Mouse (Mus musculus): Measurements from ENCODE around the gene Nudt16l1.

Nudt16l1 gene

GRCm38 (mm10) chr16:4938461-4938860 lies at the start of gene Nudt16l1:
Gene Nudt16l1, plus strand, starts transcription at chr16:4938761.
- in situ Hi-C loops (cut with MboI, MseI), result loop anchor here (25.0 kb wide), 1 partner anchor 826 kb away; no protein-coding TSS in a partner anchor

GRCm38 (mm10) chr16:4890201-4890709 lies 48.3 kb upstream of the Nudt16l1 start:
- in situ Hi-C loops (cut with MboI, MseI), result no loop called here

DNA sequence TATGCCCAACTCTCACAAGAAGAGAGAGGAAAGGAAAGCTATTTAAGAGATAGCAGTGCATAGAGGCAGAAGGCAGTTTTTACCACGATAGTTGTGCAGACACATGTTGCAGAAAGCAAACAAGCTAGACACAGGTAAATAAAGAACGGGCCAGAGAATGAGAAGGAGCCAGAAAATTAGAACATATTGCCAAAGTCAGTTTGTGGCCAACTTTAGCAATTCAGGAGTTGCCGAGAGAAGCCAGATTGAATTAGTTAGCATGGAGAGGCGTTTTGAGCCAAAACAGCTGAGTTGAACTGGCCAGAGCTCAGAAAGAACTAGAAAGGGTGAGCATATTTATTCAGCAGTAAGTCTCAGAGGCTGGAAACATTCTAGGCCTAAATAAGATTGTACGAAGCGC lies 46.4 kb upstream of the Nudt16l1 start:
- in situ Hi-C loops (cut with MboI, MseI), result no loop called here

DNA sequence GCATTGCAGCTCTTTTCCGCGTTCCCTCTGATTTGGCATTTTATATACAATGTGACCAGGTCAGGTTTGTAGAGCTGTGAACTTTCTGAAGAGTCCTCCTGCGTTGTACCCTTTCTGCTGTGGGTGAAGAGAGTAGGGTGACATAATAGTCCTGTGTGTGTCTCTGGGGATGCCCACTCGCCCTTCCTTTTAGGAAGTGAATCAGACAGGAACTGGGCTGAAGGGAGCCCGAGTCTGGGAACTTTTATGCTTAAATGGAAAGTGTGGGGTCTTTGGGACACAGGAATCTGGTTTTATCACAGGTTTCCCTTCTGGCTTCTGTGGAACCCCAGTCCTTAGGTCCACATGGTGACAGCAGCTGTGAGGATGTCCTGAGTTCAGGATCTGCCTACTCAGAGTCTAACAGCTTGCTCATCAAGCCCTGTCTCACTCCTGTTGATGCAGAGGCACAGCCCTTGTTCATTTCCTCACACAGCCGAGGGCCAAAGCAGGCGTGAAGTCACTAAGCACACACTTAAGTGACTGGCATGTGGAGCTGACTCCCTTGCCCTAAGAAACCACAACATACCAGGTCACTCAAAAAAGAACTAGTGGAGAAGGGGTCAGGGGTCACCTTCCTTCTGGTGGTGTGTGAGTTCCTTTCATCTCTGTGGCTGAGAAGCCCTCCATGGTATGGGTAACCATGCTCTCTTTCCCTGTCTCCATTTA lies 44.2 kb upstream of the Nudt16l1 start:
- in situ Hi-C loops (cut with MboI, MseI), result no loop called here

DNA sequence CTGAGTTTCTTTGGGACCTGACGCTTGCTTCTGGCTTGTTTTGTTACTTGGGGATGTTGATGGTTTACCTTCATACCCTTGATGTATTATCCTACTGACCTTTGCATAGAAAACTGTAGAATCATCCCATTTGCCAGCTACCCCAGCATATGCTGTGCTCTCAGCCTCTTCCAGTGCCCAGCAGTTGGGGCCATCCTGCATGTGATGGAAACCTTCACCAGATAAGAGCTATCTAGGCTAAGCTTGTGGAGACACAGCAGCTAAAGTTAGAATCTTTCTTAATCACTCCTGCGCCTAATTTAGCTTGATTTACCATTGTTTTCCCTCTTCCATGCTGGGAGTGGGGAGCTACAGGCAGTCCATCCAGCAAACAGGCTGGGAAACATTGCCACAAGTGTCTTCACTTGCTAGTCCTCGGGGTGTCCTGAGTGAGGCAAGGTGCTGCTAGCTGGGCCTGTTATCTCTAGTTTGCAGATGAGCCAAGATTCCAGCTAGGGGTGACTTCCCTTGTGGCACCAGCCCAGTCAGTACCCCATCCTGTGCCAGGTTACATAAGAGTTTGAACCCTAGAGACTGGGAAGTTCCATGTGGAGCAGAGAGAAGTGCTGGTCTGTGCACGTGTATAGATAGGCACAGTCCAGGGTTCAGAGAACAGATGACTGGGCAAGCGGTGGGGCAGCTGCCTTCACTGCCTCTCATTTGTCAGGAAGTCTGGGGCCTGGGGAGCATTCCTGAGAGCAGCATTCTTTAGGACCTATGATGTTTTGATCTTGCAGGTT lies 42.1 kb upstream of the Nudt16l1 start:
- in situ Hi-C loops (cut with MboI, MseI), result no loop called here

- in situ Hi-C loops (cut with MboI, MseI), result no loop called here
Observed at GRCm38 (mm10) chr16:4897146-4897730, 41.3 kb upstream of the Nudt16l1 start.

DNA sequence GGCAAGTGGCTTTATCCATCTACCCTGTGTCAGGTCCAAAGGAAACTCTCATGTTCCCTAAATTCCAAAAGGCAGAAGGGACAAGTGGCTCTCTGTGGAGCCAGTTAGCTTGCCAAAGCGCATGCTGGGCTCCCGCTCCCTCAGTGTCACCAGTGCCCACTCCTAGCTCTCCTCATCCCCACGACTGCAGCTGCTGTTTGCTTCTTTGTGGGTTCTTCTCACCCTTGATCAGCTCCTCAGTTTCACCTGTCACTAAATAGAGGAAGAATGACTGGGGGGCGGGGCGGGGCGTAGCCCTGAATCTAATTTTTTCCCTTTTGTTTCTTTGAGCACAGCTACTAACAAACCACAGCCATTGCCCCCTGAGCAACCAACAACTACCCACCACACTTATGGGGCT lies 39.7 kb upstream of the Nudt16l1 start:
- in situ Hi-C loops (cut with MboI, MseI), result no loop called here

GRCm38 (mm10) chr16:4899711-4900110 lies 38.9 kb upstream of the Nudt16l1 start:
- in situ Hi-C loops (cut with MboI, MseI), result no loop called here

DNA sequence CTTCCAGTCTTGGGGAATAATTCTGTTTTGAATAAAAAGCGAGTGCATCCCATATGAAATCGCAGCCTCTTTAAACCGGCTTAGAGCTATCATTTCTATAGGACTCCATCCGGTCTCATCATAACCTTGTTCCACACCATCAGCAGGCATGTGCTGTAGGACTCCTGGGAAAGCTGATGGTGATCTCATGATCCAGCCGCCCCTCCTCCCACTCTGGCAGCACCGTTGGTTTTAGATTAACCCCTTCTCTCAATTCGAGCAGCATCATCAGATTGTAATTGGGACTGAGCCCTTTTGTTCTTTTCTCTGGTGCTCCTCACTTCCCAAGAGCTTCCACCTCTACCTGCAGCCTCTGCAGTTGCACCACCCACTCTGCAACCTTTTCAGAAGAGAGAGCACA lies 37.4 kb upstream of the Nudt16l1 start:
- in situ Hi-C loops (cut with MboI, MseI), result no loop called here

DNA sequence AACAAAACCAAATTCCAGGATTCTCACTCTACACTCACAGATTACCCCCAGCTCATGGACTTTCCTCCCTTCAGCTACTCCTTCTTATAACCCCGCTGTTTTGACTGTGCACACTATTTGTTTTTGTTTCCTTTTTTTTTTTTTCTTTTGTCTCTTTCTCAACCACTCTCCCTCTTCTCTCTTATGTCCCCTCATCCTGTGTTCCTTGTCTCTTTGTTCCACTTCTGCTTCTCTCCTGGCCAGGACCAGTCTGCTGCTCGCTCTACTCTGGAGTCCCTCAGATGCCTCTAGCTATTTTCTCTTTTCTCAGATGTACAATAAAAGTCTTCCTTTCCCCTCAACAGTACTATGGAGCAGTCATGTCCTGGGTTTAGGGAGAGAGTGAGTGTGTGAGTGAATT lies 36.2 kb upstream of the Nudt16l1 start:
- in situ Hi-C loops (cut with MboI, MseI), result no loop called here

DNA sequence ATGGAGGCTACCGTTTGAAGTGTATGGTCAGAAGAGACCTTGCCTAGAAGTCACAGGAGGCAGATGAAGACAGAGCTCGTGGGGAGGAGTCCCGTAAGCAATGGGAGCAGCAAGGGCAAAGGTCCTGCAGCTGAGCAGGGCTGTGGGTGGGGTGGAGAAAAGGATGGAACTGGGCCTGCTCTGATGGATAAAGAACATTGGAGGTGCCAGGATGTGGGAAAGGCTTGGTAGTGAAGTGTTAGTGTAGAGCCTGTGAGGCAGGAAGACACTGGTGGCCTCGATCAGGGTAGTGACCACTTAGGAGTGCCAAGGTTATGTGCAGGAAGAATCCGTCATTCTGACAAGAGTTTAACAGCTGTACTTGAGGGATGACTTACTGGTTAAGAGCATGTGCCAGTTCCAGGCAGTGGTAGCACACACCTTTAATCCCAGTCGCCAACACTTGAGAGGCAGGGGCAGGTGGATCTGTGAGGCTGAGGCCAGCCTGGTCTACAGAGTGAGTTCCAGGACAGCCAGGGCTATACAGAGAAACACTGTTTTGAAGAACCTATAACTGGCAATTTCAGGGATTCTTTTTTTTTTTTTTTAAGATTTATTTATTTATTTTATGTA lies 35.0 kb upstream of the Nudt16l1 start:
- in situ Hi-C loops (cut with MboI, MseI), result no loop called here

DNA sequence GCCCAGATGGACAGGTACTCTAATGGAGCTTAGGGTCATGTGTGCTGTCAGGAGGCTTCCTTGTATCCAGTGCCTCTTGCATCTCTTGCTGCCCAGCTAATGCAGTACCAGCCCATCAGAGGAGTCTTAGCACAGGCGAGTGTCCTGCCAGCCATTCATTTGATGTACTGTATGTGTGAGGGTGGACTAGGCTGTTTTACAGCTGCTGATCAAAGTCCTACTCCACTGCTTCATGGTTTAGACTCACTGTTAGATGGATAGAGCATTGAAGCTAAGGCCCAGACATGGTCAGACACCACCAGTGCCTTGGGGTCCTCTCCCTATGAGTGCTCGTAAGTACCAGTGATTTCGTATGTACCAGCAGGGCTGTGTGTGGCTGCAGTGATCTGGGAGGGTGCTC lies 33.7 kb upstream of the Nudt16l1 start:
- in situ Hi-C loops (cut with MboI, MseI), result no loop called here

GRCm38 (mm10) chr16:4905591-4905990 lies 33.0 kb upstream of the Nudt16l1 start:
- in situ Hi-C loops (cut with MboI, MseI), result no loop called here

- in situ Hi-C loops (cut with MboI, MseI), result no loop called here
Observed at GRCm38 (mm10) chr16:4906559-4906958, 32.0 kb upstream of the Nudt16l1 start.

- in situ Hi-C loops (cut with MboI, MseI), result no loop called here
Observed at GRCm38 (mm10) chr16:4907386-4907785, 31.2 kb upstream of the Nudt16l1 start.

DNA sequence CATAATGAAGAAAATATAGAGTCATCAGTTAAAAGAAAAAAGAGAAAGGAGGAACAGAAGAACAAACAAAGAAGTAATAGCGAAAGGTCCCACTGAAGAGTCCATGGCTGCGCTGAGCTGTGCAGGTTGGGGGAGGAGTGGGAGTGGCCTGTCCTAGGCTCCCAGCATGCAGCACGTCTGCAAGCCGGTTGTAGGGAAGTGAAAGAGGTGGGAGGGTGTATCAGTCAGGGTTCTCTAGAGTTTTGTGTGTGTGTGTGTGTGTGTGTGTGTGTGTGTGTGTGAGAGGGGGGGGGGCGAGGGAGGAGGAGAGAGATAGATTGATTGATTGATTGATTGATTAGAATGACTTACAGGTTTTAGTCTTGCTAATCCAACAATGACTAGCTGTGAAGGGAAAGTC lies 30.6 kb upstream of the Nudt16l1 start:
- in situ Hi-C loops (cut with MboI, MseI), result no loop called here

- in situ Hi-C loops (cut with MboI, MseI), result no loop called here
Observed at GRCm38 (mm10) chr16:4909745-4910144, 28.8 kb upstream of the Nudt16l1 start.

DNA sequence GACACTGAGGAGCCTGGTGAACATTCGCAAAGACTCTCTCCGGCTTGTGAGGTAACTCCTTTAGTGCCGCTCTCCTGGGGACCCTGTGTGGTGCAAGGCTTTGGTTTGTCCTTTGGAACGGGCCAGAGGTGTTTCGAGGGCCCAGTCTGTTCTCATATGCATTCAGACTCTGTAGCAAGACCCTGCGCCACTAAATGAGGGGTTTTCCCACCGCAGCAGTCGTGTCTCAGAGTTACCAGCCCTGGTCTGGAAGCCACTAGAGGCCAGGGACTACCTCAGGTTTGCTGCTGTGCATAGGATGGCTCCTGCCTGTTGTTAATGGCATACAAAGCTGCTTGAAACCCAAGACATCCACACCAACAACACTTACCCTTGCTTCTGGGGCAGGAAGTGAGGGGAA lies 27.8 kb upstream of the Nudt16l1 start:
- in situ Hi-C loops (cut with MboI, MseI), result no loop called here

- in situ Hi-C loops (cut with MboI, MseI), result no loop called here
Observed at GRCm38 (mm10) chr16:4912074-4912648, 26.4 kb upstream of the Nudt16l1 start.

DNA sequence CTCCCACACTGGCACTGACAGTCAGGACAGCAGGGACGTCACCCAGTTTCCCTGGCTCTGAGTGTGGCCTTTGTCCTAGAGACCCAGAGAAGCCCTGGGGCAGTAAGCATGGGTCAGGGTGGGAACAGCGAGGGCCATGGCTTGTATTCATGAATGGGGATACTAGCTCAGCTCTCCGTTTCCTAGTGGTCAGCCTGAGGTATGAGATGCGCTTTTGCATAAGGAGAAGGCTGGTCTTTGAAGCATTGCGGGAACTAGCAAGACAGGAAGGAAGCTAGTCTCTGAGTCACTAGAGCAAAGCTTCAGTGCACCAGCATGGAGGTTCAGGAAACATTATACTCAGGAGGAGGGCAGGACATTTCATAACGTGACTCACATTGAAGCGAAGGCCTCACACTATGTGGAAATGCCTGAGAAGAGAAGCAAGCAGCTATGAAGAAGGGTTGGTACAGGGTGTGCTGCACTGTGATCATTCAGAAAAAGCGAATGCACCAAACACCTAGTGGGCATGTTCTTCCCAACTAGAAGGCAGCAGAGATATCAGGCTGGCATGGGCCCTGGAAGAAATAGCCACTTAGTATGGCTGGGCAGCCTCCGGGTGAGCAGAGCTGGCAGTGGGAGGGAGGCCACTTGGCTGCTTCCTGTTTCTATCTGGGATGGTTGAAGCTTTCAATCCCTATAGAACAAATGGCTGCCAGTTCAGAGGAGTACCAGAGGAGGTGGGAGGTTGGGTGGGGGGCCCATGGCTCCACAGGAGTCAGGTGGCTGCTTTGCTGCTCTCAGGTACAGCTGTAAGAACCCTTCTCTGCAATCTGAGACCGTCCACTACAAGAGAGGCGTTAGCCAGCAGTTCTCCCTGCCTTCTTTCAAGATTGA lies 25.4 kb upstream of the Nudt16l1 start:
- in situ Hi-C loops (cut with MboI, MseI), result no loop called here
